Mouse (Mus musculus) inflammation-experienced regulatory T-cells, adult 16 weeks (primary cell): ENCODE results near the gene Ocm. TPM values are rescaled to one million over a fixed set of nuclear protein-coding genes. Genes with fewer than 3 reads are reported as not detected.

ENCODE experiments used
- polyA plus RNA-seq: library from polyadenylated mRNA; unstranded; fragments of 100-300 nt; shearing (Covaris generic); gene quantifications from one replicate; pipeline ENCODE4 v1.2.1, GENCODE M21; 2017

Gene Ocm
- not detected for polyA plus RNA-seq

DNA sequence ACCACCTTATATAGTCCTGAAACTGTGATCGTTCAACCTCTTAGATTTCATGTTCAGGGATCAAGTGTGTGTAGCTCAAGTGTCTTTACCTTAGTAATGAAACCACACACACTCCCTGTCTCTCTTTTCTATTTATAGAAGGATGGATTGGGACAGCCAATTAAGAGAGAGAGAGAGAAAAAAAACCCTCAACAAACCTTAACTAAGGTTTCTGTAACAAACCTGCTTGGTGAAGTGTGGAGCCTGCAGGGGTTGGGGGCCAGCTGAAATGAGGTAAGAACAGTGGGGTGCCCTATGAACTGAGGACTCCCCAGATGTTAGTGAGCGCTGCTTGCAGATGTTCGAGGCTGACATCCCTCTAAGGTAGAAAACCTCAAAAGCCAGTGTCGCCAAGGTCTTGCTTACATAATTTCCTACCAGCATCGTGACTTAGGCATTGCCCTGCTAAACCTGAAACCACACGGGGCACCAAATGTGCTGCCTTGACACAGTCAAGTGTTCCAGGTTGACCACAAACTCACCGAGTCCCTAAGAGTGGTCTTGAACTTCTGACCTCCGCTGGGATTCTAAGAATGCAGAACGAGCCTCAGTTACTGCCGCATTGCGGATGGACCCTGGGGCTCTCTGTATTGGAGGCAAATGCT, at the start of gene Ocm:
Gene Ocm, minus strand, starts transcription at position 51 of the 644 bp plus-strand sequence.

GRCm38 (mm10) chr5:144014551-144015311, 11.7 kb downstream of the Ocm start, which contains the start of gene Ccz1:
Gene Ccz1, minus strand, starts transcription at chr5:144014877.

Other genes starting within 250 kb of the Ocm start
- gene Eif2ak1, start 208.9 kb downstream of the Ocm start, polyA plus RNA-seq, result 77.4 TPM
- gene Ankrd61, start 129.0 kb downstream of the Ocm start, polyA plus RNA-seq, result 0.52 TPM
- 51.5 TPM for gene Aimp2, start 116.8 kb downstream of the Ocm start, polyA plus RNA-seq
- gene Pms2, start 116.7 kb downstream of the Ocm start, polyA plus RNA-seq, result 37.6 TPM
- 1.4 TPM for gene Gm42421, start 98.5 kb downstream of the Ocm start, polyA plus RNA-seq
- gene Rsph10b, start 93.6 kb downstream of the Ocm start, polyA plus RNA-seq, result 0.80 TPM
- 61.3 TPM for gene Ccz1, start 11.8 kb downstream of the Ocm start, polyA plus RNA-seq
- gene Lmtk2, start 73.8 kb upstream of the Ocm start, polyA plus RNA-seq, result 4.0 TPM
- gene Bhlha15, start 163.6 kb upstream of the Ocm start, polyA plus RNA-seq, result 0.13 TPM
- gene Tecpr1, start 196.9 kb upstream of the Ocm start, polyA plus RNA-seq, result 235 TPM
- gene Bri3, start 217.8 kb upstream of the Ocm start, polyA plus RNA-seq, result 2.4 TPM